Mouse (Mus musculus) gastrocnemius, postnatal 14 days (tissue): ENCODE measurements around the gene Apba1. TPM values are rescaled to one million over a fixed set of nuclear protein-coding genes. Genes with fewer than 3 reads are reported as not detected.

Source experiments
- DNase-seq: peaks from one replicate; pipeline ENCODE4 v3.0.0; 2021; ENCODE audit warnings: mixed read lengths
- intact Hi-C: fragments of 180-260 bp; cut with DNase I; formaldehyde crosslinking; loops from one replicate; pipeline ENCODE4 v1.15.1; 2025; ENCODE audit warnings: low total_unique reads
- long read RNA-seq, 2 experiments: library from polyadenylated mRNA; stranded (forward); transcript quantifications; one replicate each; pipeline ENCODE4 v2.0.0; 2021
- total RNA-seq, 2 experiments: library from RNA; stranded (reverse); gene quantifications; 2 replicates each; pipeline ENCODE4 v1.2.3; 2021

The Apba1 gene
- total RNA-seq, result 1 to 10 TPM; 1.6 to 3.0 TPM
- long read RNA-seq, experiment 1, partial matches to known transcripts, result 0 of 1 reads
- long read RNA-seq, experiment 1, other reads (novel, unspliced or antisense), result 1 of 1 reads
- long read RNA-seq, experiment 2, result 0 reads

DNA sequence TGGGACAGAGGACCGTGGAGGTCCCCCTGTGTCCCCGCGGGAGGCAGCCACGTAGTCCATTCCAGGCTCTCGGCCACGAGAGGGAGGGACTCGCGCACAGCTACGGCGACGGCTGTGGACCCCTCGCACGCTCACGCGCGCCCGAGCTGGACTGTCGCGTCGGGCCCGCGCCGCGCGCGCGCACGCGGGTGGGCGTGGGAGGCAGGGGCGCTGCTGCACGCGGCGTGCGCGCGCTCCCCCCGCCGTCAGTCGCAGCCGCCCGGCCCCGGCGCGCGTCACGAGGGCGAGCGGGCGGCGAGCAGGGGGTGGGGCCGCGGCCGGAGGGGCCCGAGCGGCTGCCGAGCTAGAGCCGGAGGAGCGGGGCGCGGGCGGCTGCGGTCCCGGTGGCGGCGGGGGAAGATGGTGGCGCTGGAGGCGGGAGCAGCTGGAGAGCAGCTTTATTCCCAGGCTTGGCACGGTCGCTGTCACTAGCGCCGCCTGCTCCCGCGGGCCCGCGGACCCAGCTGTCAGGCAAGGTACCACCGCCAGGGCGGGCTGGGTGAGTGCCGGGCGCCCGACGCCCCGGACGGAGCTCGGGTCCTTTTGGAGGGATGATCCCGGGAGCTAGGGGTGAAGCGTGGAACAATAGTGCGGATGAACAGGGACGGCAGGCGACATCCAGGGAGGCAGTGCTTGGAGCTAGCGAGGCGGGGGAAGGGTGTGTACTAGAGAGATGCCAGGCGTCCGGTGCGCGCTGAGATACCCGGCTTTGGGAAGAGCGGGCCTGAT, at the start of gene Apba1:
Apba1 (plus strand) TSS at position 334 of the 768 bp plus-strand sequence.
- intact Hi-C loops, result no loop called here
- DNase-seq, result peak; percentile 76

DNA sequence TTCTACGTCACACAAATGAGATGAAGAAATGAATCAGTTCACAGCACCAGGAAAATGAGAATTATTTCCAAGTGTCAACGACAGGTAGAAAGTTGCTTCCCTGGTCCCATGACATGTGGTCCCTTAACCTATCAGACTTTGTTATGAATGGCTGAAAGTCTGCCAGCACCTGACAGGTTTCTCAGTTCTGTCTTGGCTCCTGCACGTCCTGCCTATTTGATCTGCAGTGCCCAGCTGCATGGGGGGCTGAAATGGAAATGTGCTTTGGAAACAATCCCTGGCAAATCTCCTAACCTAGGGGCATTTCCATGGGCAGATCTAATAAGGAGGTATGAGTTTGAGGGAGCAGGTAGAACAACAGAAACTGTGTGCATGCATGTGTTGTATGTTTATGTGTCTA, 12.2 kb upstream of the Apba1 start:
- intact Hi-C loops, result no loop called here
- DNase-seq, result no peak

DNA sequence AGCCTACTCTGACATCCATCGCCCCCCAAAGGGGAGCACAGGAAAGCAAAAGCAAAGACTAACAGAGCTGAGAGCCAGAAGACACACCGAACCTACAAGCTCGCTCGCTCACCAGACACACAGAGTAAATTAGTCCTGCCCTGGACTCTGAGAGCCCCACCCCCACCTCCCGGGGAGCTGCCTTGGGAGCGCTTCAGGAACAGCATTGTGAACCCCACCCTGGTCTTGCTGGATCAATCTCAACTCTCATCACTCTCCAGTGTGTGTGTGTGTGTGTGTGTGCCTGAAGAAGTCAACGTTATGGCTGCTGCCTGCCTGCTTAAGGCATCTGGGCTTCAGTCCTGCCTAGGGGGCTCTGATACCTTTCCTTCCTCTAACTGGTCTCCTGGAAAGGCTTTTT, 1.7 kb upstream of the Apba1 start:
- intact Hi-C loops, result no loop called here

DNA sequence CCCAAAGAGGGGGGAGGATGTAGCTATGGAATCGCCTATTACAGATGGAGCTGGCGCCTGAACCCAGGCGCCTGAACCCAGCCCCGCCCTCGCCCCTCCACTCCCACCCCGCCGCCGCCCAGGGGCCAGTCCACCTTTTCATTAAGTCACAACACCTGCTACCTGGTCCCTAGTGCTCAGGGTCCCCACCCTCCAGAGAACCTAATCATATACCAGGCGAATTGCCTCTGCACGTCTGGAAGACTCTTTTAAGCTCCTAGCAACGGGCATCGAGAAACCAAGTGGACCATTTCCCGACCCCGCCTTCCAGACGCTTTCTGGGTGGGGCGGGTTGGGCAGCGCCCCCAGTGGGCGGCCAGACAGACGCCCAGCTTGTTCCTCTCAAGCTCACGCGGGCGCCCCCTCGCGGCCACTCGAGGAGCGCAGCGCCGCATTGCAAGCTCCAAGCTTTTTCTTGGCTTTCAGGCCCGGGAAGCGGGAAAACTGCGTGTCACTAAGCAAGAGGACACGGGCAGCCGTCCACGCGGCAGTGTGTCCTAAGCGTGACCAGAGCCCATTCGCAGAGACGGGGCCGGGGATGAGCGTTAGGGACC, 630 bp upstream of the Apba1 start:
- peak; percentile 96 for DNase-seq
- intact Hi-C loops, result no loop called here

More for the DNA sequence above, 1.7 kb upstream of the Apba1 start:
- DNase-seq, result peak; percentile 28

GRCm38 (mm10) chr19:23759322-23759945, 747 bp downstream of the Apba1 start:
- intact Hi-C loops, result no loop called here
- no peak for DNase-seq

DNA sequence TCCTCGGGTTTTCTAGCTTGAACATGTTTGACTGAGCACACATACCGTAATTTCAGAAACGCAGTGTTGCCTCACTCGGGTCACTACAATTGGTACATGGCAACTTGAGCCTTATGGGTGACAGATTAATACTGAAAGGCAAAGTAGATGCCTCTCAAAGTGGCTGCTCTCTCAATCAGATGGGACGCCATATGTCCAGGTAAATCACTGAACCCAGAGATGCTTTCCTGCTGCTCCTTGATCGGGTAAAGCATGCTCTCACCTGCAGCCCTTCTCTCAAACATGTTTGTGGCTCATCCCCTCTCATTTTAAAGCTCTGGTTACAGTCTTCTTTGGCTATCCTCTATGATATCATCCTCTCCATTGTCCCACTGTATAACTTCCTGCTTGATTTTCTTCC, 4.7 kb downstream of the Apba1 start:
- DNase-seq, result no peak
- intact Hi-C loops, result loop anchor here (10.0 kb wide), 1 partner anchor 79 kb away; the partner anchor contains the start of gene Ptar1

- intact Hi-C loops, result loop anchor here (10.0 kb wide), 1 partner anchor 79 kb away; the partner anchor contains the start of gene Ptar1
Measured at GRCm38 (mm10) chr19:23764051-23764450, 5.4 kb downstream of the Apba1 start.

GRCm38 (mm10) chr19:23768864-23769263, 10.2 kb downstream of the Apba1 start:
- intact Hi-C loops, result loop anchor here (10.0 kb wide), 1 partner anchor 84 kb away; the partner anchor contains the start of gene Ptar1

More at GRCm38 (mm10) chr19:23764051-23764450, 5.4 kb downstream of the Apba1 start:
- DNase-seq, result no peak

GRCm38 (mm10) chr19:23770494-23771423, 12.1 kb downstream of the Apba1 start:
- intact Hi-C loops, result no loop called here
- DNase-seq, result no peak

More at GRCm38 (mm10) chr19:23768864-23769263, 10.2 kb downstream of the Apba1 start:
- no peak for DNase-seq

DNA sequence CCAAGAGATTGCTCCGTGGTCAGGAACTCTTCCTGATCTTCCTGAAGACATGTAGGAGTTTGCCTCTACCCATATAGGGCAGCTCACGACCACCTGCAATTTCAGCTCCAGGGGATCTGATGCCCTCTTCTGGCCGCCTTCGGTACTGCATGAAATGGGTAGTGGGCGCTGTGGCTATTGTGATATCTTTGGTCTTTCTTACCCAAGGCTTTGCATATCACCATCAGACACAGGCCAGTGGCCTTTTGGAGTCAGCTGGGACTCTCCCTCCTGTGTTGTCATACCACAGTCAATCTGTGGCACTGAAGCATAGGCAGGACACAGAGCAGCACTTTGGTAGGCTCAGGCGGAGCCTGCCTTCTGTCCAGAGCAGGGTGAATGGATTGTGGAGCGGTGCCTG, 13.3 kb downstream of the Apba1 start:
- intact Hi-C loops, result no loop called here

DNA sequence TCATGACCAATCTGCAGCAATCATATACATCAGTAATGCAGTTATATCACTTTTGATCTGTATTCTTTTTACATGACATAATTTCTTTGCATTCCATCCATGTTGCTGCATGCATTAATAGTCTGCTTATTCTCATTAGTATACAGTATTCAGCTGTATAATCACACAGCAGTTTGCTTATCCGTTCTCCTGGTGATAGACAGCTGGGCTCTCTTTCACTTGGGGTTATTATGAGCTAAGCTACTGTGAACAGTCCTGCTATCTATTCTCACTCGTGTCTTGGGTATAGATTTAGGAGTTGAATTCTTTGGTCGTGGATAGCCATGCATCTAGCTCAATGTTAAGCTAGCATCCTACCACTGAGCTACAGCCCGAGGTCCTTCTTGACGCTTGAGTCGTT, 16.7 kb downstream of the Apba1 start:
- intact Hi-C loops, result no loop called here
- no peak for DNase-seq

More for the DNA sequence above, 13.3 kb downstream of the Apba1 start:
- no peak for DNase-seq

GRCm38 (mm10) chr19:23779130-23779529, 20.4 kb downstream of the Apba1 start:
- no peak for DNase-seq
- intact Hi-C loops, result no loop called here

DNA sequence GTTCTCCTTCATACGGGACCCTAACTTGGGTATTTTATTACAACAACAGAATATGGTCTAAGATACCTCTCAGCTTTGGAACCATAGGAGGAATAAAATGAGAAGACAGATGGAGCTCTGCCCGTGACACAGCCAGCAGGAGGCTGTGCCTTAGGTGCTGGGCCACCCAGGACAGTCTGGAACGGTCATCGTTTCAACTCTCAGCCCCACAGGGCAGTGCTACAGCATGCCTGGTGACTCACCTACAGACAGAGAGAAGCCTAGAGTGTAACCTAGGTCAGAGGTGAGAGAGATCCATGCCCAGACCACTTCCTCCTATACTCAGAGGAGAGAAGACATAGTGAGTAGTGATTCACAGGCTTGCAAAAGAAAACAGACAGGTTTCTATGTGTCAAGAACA, 21.4 kb downstream of the Apba1 start:
- intact Hi-C loops, result no loop called here
- DNase-seq, result no peak

GRCm38 (mm10) chr19:23781968-23782367, 23.3 kb downstream of the Apba1 start:
- intact Hi-C loops, result no loop called here

GRCm38 (mm10) chr19:23788420-23789132, 29.9 kb downstream of the Apba1 start:
- intact Hi-C loops, result no loop called here
- DNase-seq, result no peak

More at GRCm38 (mm10) chr19:23781968-23782367, 23.3 kb downstream of the Apba1 start:
- no peak for DNase-seq

GRCm38 (mm10) chr19:23791704-23792103, 33.0 kb downstream of the Apba1 start:
- no peak for DNase-seq
- intact Hi-C loops, result no loop called here

GRCm38 (mm10) chr19:23792559-23792958, 33.9 kb downstream of the Apba1 start:
- no peak for DNase-seq
- intact Hi-C loops, result no loop called here

DNA sequence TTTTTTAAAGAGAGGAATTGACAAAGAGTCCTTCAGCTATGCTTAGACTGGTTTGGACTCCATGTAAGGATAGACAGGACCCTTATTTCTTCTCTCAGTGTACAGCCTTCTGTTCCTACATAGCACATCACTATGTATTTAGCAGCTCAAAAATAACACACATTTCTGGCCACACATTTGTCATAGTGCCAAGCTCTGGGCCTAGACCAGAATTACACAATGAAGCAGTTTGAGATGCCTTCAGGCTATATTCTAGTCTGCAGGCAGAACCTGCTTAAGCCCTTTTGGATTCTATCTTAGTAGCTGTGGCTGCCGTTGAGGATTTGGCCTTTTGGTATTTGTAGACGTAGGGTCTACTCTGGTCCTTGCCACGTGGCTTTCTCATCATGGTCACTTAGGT, 35.8 kb downstream of the Apba1 start:
- intact Hi-C loops, result no loop called here
- no peak for DNase-seq
